Mouse (Mus musculus) liver, adult 2 months (tissue): ENCODE measurements around the gene Emx1.

ENCODE experiments used
- CTCF ChIP-seq: fragments of 200-500 bp; IDR thresholded peaks from 2 replicates; pipeline ENCODE4 v1.5.1; 2011; ENCODE audit warnings: low read depth, low read length, control low read depth
- POLR2A ChIP-seq: fragments of 200-500 bp; IDR thresholded peaks from 2 replicates; pipeline ENCODE4 v1.6.1; 2011; ENCODE audit warnings: low read length, control low read depth; ENCODE audit not compliant: insufficient read depth; ENCODE audit errors: extremely low read depth

GRCm38 (mm10) chr6:85187340-85188211 is at the start of gene Emx1:
- TF ChIP-seq CTCF (no peak), POLR2A (no peak)
